Mouse (Mus musculus): ENCODE results near the gene Notch2.

The Notch2 gene

GRCm38 (mm10) chr3:98160330-98160729, 147.0 kb downstream of the Notch2 start, which contains the start of gene Adam30:
Gene Adam30, plus strand, starts transcription at chr3:98160630.
- no peak for DNase-seq

- DNase-seq: no peak
These were observed 165.0 kb downstream of the Notch2 start for GRCm38 (mm10) chr3:98178340-98178739.

GRCm38 (mm10) chr3:98180805-98181204, 167.5 kb downstream of the Notch2 start:
- peak; percentile 44 for DNase-seq

GRCm38 (mm10) chr3:98185163-98185714, 171.9 kb downstream of the Notch2 start:
- DNase-seq: peak; percentile 17

GRCm38 (mm10) chr3:98187777-98188176, 174.4 kb downstream of the Notch2 start:
- DNase-seq: no peak

GRCm38 (mm10) chr3:98197711-98198532, 184.6 kb downstream of the Notch2 start:
- no peak for DNase-seq

- no peak for DNase-seq
These were observed 186.4 kb downstream of the Notch2 start for GRCm38 (mm10) chr3:98199747-98200146.
